In genomic region chr8:111056691-111057293, GRCm38 (mm10) we compare ENCODE assay signal across 8 mouse cellular contexts. TPM values are rescaled to one million over a fixed set of nuclear protein-coding genes. Genes with fewer than 3 reads are reported as not detected.
DNase-seq lines count a peak whose midpoint lies in the region; ATAC-seq and TF ChIP-seq lines count a peak whose summit lies in the region.

No protein-coding gene starts in this region.

- peak overlapping the region; percentile 62; the same call in 1 of the 2 replicates for H3K27ac ChIP-seq in neural tube, embryonic 11.5 days (ENCODE audit: low read depth, low read length)
- H3K27ac ChIP-seq in bone marrow macrophage, adult 2 months (ENCODE audit: insufficient read depth, low read depth, low read length): peak overlapping the region; percentile 70
- peak overlapping the region; percentile 66 for H3K27ac ChIP-seq in forebrain, embryonic 11.5 days (ENCODE audit: low read depth, low read length)
- H3K27ac ChIP-seq in hindbrain, embryonic 13.5 days: peak overlapping the region; percentile 83
- H3K27ac ChIP-seq in stomach, embryonic 15.5 days: peak overlapping the region; percentile 92

- peaks cover 33% of the 10 kb centered on the region for H3K36me3 ChIP-seq in neural tube, embryonic 11.5 days (ENCODE audit: control insufficient read depth, insufficient read depth, low read length)
- H3K36me3 ChIP-seq in forebrain, embryonic 11.5 days (ENCODE audit: control insufficient read depth, insufficient read depth, low read length): peaks cover 29% of the 10 kb centered on the region
- peaks cover 46% of the 10 kb centered on the region for H3K36me3 ChIP-seq in hindbrain, embryonic 13.5 days
- H3K36me3 ChIP-seq in megakaryocyte, embryonic 14.5 days (replicated peaks; ENCODE audit: low read length): peaks cover 45% of the 10 kb centered on the region
- peaks cover 35% of the 10 kb centered on the region for H3K36me3 ChIP-seq in stomach, embryonic 15.5 days

- no peak for TF ChIP-seq POLR2A in bone marrow macrophage, adult 2 months (IDR thresholded peaks at IDR 0.05; ENCODE audit: borderline replicate concordance, low read depth, low read length)

- peak overlapping the region; percentile 96 for H3K4me3 ChIP-seq in neural tube, embryonic 11.5 days (ENCODE audit: low read depth, low read length)
- H3K4me3 ChIP-seq in bone marrow macrophage, adult 2 months (ENCODE audit: insufficient read depth, low read length): peak overlapping the region; percentile 96
- H3K4me3 ChIP-seq in forebrain, embryonic 11.5 days (ENCODE audit: low read depth, low read length): peak overlapping the region; percentile 97
- H3K4me3 ChIP-seq in hindbrain, embryonic 13.5 days: peak overlapping the region; percentile 98
- peak overlapping the region; percentile 97 for H3K4me3 ChIP-seq in megakaryocyte, embryonic 14.5 days (replicated peaks)
- H3K4me3 ChIP-seq in stomach, embryonic 15.5 days (replicated peaks): peak overlapping the region; percentile 85

- no peak for DNase-seq in neural tube, embryonic 11.5 days (ENCODE audit: low spot score)
- DNase-seq in neural tube, embryonic 10.5 days (ENCODE audit: extremely low spot score, low spot score): no peak
- DNase-seq in forebrain, embryonic 11.5 days (ENCODE audit: low spot score): peak; percentile 71
- peak; percentile 33 to 40 for DNase-seq in left cerebral cortex, postnatal 25 days (ENCODE audit: low spot score in 2 of 2)

- H3K9me3 ChIP-seq in neural tube, embryonic 11.5 days (ENCODE audit: control insufficient read depth, low read length): no peaks in the 10 kb centered on the region
- H3K9me3 ChIP-seq in forebrain, embryonic 11.5 days (ENCODE audit: control insufficient read depth, low read length): no peaks in the 10 kb centered on the region
- H3K9me3 ChIP-seq in hindbrain, embryonic 13.5 days: no peaks in the 10 kb centered on the region
- no peaks in the 10 kb centered on the region for H3K9me3 ChIP-seq in megakaryocyte, embryonic 14.5 days
- H3K9me3 ChIP-seq in stomach, embryonic 15.5 days: no peaks in the 10 kb centered on the region

- ATAC-seq in neural tube, embryonic 11.5 days (ENCODE audit: insufficient read depth, low FRiP score, low TSS enrichment): peak; percentile 54
- ATAC-seq in forebrain, embryonic 11.5 days (replicated peaks; ENCODE audit: low FRiP score): peak; percentile 66
- ATAC-seq in hindbrain, embryonic 13.5 days (ENCODE audit: low FRiP score): peak; percentile 57; the same call in 1 of the 2 replicates
- ATAC-seq in stomach, embryonic 15.5 days (ENCODE audit: insufficient read depth, low FRiP score, low read depth): peak; percentile 48; the same call in 1 of the 2 replicates

- under 1% methylated on average over 55 of the region's 63 CpGs for WGBS in neural tube, embryonic 11.5 days
- WGBS in forebrain, embryonic 11.5 days: under 1% methylated on average over 61 of the region's 63 CpGs
- WGBS in hindbrain, embryonic 13.5 days: under 1% methylated on average over 47 of the region's 63 CpGs
- under 1% methylated on average over 54 of the region's 63 CpGs for WGBS in stomach, embryonic 15.5 days

- intact Hi-C loops in left cerebral cortex, postnatal 25 days (cut with DNase I): loop anchor here (1.0 kb wide), 1 partner anchor 34 kb away; no protein-coding TSS in a partner anchor

- H3K9ac ChIP-seq in neural tube, embryonic 11.5 days (ENCODE audit: low read length): peak overlapping the region; percentile 89
- peak overlapping the region; percentile 90 for H3K9ac ChIP-seq in forebrain, embryonic 11.5 days (ENCODE audit: low read length)
- H3K9ac ChIP-seq in hindbrain, embryonic 13.5 days: peak overlapping the region; percentile 93
- peak overlapping the region; percentile 84 for H3K9ac ChIP-seq in stomach, embryonic 15.5 days

- peaks cover 14% of the 10 kb centered on the region for H3K4me1 ChIP-seq in neural tube, embryonic 11.5 days (ENCODE audit: control insufficient read depth, insufficient read depth, low read length)
- peaks cover 20% of the 10 kb centered on the region for H3K4me1 ChIP-seq in bone marrow macrophage, adult 2 months (ENCODE audit: control insufficient read depth, insufficient read depth, low read length)
- H3K4me1 ChIP-seq in forebrain, embryonic 11.5 days (replicated peaks; ENCODE audit: control insufficient read depth, insufficient read depth, low read length): peaks cover 9% of the 10 kb centered on the region
- peaks cover 29% of the 10 kb centered on the region for H3K4me1 ChIP-seq in hindbrain, embryonic 13.5 days (replicated peaks)
- H3K4me1 ChIP-seq in megakaryocyte, embryonic 14.5 days: peaks cover 48% of the 10 kb centered on the region
- H3K4me1 ChIP-seq in stomach, embryonic 15.5 days: peaks cover 17% of the 10 kb centered on the region

- no peaks in the 10 kb centered on the region for H3K27me3 ChIP-seq in neural tube, embryonic 11.5 days (ENCODE audit: control insufficient read depth, insufficient read depth, low read length)
- no peaks in the 10 kb centered on the region for H3K27me3 ChIP-seq in forebrain, embryonic 11.5 days (ENCODE audit: control insufficient read depth, insufficient read depth, low read length)
- H3K27me3 ChIP-seq in hindbrain, embryonic 13.5 days: no peaks in the 10 kb centered on the region
- H3K27me3 ChIP-seq in megakaryocyte, embryonic 14.5 days (replicated peaks): peaks cover 14% of the 10 kb centered on the region
- H3K27me3 ChIP-seq in stomach, embryonic 15.5 days (replicated peaks): no peaks in the 10 kb centered on the region

- H3K4me2 ChIP-seq in neural tube, embryonic 11.5 days (ENCODE audit: low read depth): peak overlapping the region; percentile 99
- peak overlapping the region; percentile 97 for H3K4me2 ChIP-seq in forebrain, embryonic 11.5 days (ENCODE audit: low read depth, low read length, severe bottlenecking)
- H3K4me2 ChIP-seq in hindbrain, embryonic 13.5 days: peak overlapping the region; percentile 100
- peak overlapping the region; percentile 90 for H3K4me2 ChIP-seq in stomach, embryonic 15.5 days

- no peak for TF ChIP-seq CTCF in bone marrow macrophage, adult 2 months (IDR thresholded peaks at IDR 0.05; ENCODE audit: low read depth, low read length)

RNA-seq across cellular contexts. Expression of gene Exosc6, which starts 0.7 kb away (rescaled TPM):
- 11.4 and 16.4 TPM in 2 replicates for polyA plus RNA-seq in neural tube, embryonic 11.5 days (2014; fragmentation: Nextera tagmentation; extraction: Ambion mirVana)
- polyA plus RNA-seq in bone marrow macrophage, adult 2 months (2012; ENCODE audit: insufficient read depth, insufficient read length, missing spikeins): not detected in 2 replicates
- 10.8 and 13.1 TPM in 2 replicates for polyA plus RNA-seq in forebrain, embryonic 11.5 days (2014; fragmentation: Nextera tagmentation; extraction: Ambion mirVana)
- not detected in 2 replicates for polyA plus RNA-seq in hindbrain, embryonic 13.5 days (2015; fragmentation: Nextera tagmentation; extraction: Ambion mirVana)
- not detected for total RNA-seq in left cerebral cortex, postnatal 25 days (2021)
- polyA plus RNA-seq in megakaryocyte, embryonic 14.5 days (2012; ENCODE audit: insufficient read depth, low replicate concordance): 17.8 and 46.3 TPM in 2 replicates
- polyA plus RNA-seq in stomach, embryonic 15.5 days (2015; fragmentation: Nextera tagmentation; extraction: Ambion mirVana): 17.7 and 20.5 TPM in 2 replicates

RNA-seq across cellular contexts. Expression of gene Aars, which starts 23.8 kb away (rescaled TPM):
- 79.7 and 89.6 TPM in 2 replicates for polyA plus RNA-seq in neural tube, embryonic 11.5 days (2014; fragmentation: Nextera tagmentation; extraction: Ambion mirVana)
- 20.8 and 27.2 TPM in 2 replicates for polyA plus RNA-seq in bone marrow macrophage, adult 2 months (2012; ENCODE audit: insufficient read depth, insufficient read length, missing spikeins)
- polyA plus RNA-seq in forebrain, embryonic 11.5 days (2014; fragmentation: Nextera tagmentation; extraction: Ambion mirVana): 79.0 and 91.7 TPM in 2 replicates
- polyA plus RNA-seq in hindbrain, embryonic 13.5 days (2015; fragmentation: Nextera tagmentation; extraction: Ambion mirVana): 67.7 and 70.4 TPM in 2 replicates
- total RNA-seq in left cerebral cortex, postnatal 25 days (2021): 10 to 100 TPM; 94.3 to 95.5 TPM
- polyA plus RNA-seq in megakaryocyte, embryonic 14.5 days (2012; ENCODE audit: insufficient read depth, low replicate concordance): 29.9 and 34.3 TPM in 2 replicates
- polyA plus RNA-seq in stomach, embryonic 15.5 days (2015; fragmentation: Nextera tagmentation; extraction: Ambion mirVana): 51.1 and 52.4 TPM in 2 replicates

RNA-seq across cellular contexts. Expression of gene Ddx19b, which starts 25.2 kb away (rescaled TPM):
- polyA plus RNA-seq in neural tube, embryonic 11.5 days (2014; fragmentation: Nextera tagmentation; extraction: Ambion mirVana): 7.3 and 7.4 TPM in 2 replicates
- polyA plus RNA-seq in bone marrow macrophage, adult 2 months (2012; ENCODE audit: insufficient read depth, insufficient read length, missing spikeins): 5.5 and 6.4 TPM in 2 replicates
- 9.9 and 10.2 TPM in 2 replicates for polyA plus RNA-seq in forebrain, embryonic 11.5 days (2014; fragmentation: Nextera tagmentation; extraction: Ambion mirVana)
- polyA plus RNA-seq in hindbrain, embryonic 13.5 days (2015; fragmentation: Nextera tagmentation; extraction: Ambion mirVana): 7.6 and 7.9 TPM in 2 replicates
- 10 to 100 TPM; 24.4 to 27.4 TPM for total RNA-seq in left cerebral cortex, postnatal 25 days (2021)
- polyA plus RNA-seq in megakaryocyte, embryonic 14.5 days (2012; ENCODE audit: insufficient read depth, low replicate concordance): 1.1 TPM in 1 of 2 replicates, not detected in the other
- polyA plus RNA-seq in stomach, embryonic 15.5 days (2015; fragmentation: Nextera tagmentation; extraction: Ambion mirVana): 6.4 and 6.9 TPM in 2 replicates

RNA-seq across cellular contexts. Expression of gene Clec18a, which starts 35.4 kb away (rescaled TPM):
- 0.38 and 0.55 TPM in 2 replicates for polyA plus RNA-seq in neural tube, embryonic 11.5 days (2014; fragmentation: Nextera tagmentation; extraction: Ambion mirVana)
- polyA plus RNA-seq in bone marrow macrophage, adult 2 months (2012; ENCODE audit: insufficient read depth, insufficient read length, missing spikeins): not detected in 2 replicates
- 0.36 and 0.49 TPM in 2 replicates for polyA plus RNA-seq in forebrain, embryonic 11.5 days (2014; fragmentation: Nextera tagmentation; extraction: Ambion mirVana)
- polyA plus RNA-seq in hindbrain, embryonic 13.5 days (2015; fragmentation: Nextera tagmentation; extraction: Ambion mirVana): 0.97 and 1.4 TPM in 2 replicates
- 1 to 10 TPM; 2.7 TPM for total RNA-seq in left cerebral cortex, postnatal 25 days (2021)
- not detected in 2 replicates for polyA plus RNA-seq in megakaryocyte, embryonic 14.5 days (2012; ENCODE audit: insufficient read depth, low replicate concordance)
- not detected in 2 replicates for polyA plus RNA-seq in stomach, embryonic 15.5 days (2015; fragmentation: Nextera tagmentation; extraction: Ambion mirVana)

RNA-seq across cellular contexts. Expression of gene Pdpr, which starts 37.6 kb away (rescaled TPM):
- polyA plus RNA-seq in neural tube, embryonic 11.5 days (2014; fragmentation: Nextera tagmentation; extraction: Ambion mirVana): 5.3 and 6.2 TPM in 2 replicates
- 8.1 and 11.3 TPM in 2 replicates for polyA plus RNA-seq in bone marrow macrophage, adult 2 months (2012; ENCODE audit: insufficient read depth, insufficient read length, missing spikeins)
- 7.4 and 8.5 TPM in 2 replicates for polyA plus RNA-seq in forebrain, embryonic 11.5 days (2014; fragmentation: Nextera tagmentation; extraction: Ambion mirVana)
- polyA plus RNA-seq in hindbrain, embryonic 13.5 days (2015; fragmentation: Nextera tagmentation; extraction: Ambion mirVana): 11.5 and 11.7 TPM in 2 replicates
- 10 to 100 TPM; 26.9 to 27.5 TPM for total RNA-seq in left cerebral cortex, postnatal 25 days (2021)
- 0.89 and 1.00 TPM in 2 replicates for polyA plus RNA-seq in megakaryocyte, embryonic 14.5 days (2012; ENCODE audit: insufficient read depth, low replicate concordance)
- polyA plus RNA-seq in stomach, embryonic 15.5 days (2015; fragmentation: Nextera tagmentation; extraction: Ambion mirVana): 8.6 and 9.6 TPM in 2 replicates

Comparison
In these comparisons a context has a peak if more than half of its experiments do, and no peak if none do; other contexts are left out.
1. DNase-seq: peak in forebrain, embryonic 11.5 days (single experiment) and left cerebral cortex, postnatal 25 days (2 of 2); none in neural tube, embryonic 11.5 days (single experiment) and neural tube, embryonic 10.5 days (single experiment).
2. RNA of gene Exosc6, which starts 0.7 kb away (polyA plus RNA-seq): 17.8 to 46.3 TPM in megakaryocyte, embryonic 14.5 days, 17.7 to 20.5 TPM in stomach, embryonic 15.5 days, 11.4 to 16.4 TPM in neural tube, embryonic 11.5 days and 10.8 to 13.1 TPM in forebrain, embryonic 11.5 days; not detected in bone marrow macrophage, adult 2 months and not detected in hindbrain, embryonic 13.5 days; every median in the first group is over 10 times any median in the second.
3. Peak in every context shown above with its lines, with median percentiles within 50 percentile points of each other: ATAC-seq, H3K27ac ChIP-seq, H3K4me2 ChIP-seq, H3K4me3 ChIP-seq and H3K9ac ChIP-seq.